22 mouse cellular contexts compared by ENCODE assay signal in genomic region chr5:90858429-90858828, GRCm38 (mm10). TPM values are rescaled to one million over a fixed set of nuclear protein-coding genes. Genes with fewer than 3 reads are reported as not detected.
DNase-seq lines count a peak whose midpoint lies in the region; ATAC-seq and TF ChIP-seq lines count a peak whose summit lies in the region.
"Had no signal": no experiment of that assay in that cellular context is flagged by ENCODE, and none has a peak within 500 bp of the region (broad histone marks: within the 10 kb centered on the region; RNA-seq: fewer than 3 reads in every experiment).

No protein-coding gene starts in this region.

- H3K4me3 ChIP-seq in lung, embryonic 15.5 days = no peak overlapping the region
- no peak overlapping the region for H3K4me3 ChIP-seq in lung, postnatal 0 days (ENCODE audit: low read depth, low read length)
- no peak overlapping the region for H3K4me3 ChIP-seq in lung, adult 2 months (replicated peaks; ENCODE audit: extremely low read depth, low read depth, low read length)
- H3K4me3 ChIP-seq in embryonic fibroblast, embryonic 13.5 days (ENCODE audit: insufficient read depth, low read length) = no peak overlapping the region

- no peaks in the 10 kb centered on the region for H3K9me3 ChIP-seq in lung, embryonic 15.5 days
- no peaks in the 10 kb centered on the region for H3K9me3 ChIP-seq in lung, postnatal 0 days (ENCODE audit: low read length)
- H3K9me3 ChIP-seq: G1E had no signal

- peaks cover 13% of the 10 kb centered on the region; the same call in 1 of the 2 replicates for H3K4me1 ChIP-seq in lung, embryonic 15.5 days
- H3K4me1 ChIP-seq in lung, postnatal 0 days (ENCODE audit: insufficient read depth, low read depth, low read length) = no peaks in the 10 kb centered on the region
- no peaks in the 10 kb centered on the region; the same call in 1 of the 2 replicates for H3K4me1 ChIP-seq in lung, adult 2 months (ENCODE audit: control insufficient read depth, insufficient read depth, low read length)
- H3K4me1 ChIP-seq in embryonic fibroblast, embryonic 13.5 days (ENCODE audit: control insufficient read depth, insufficient read depth, low read length) = no peaks in the 10 kb centered on the region; the same call in 1 of the 2 replicates

- no peaks in the 10 kb centered on the region for H3K36me3 ChIP-seq in lung, embryonic 15.5 days
- H3K36me3 ChIP-seq in lung, postnatal 0 days (ENCODE audit: insufficient read depth, low read length) = no peaks in the 10 kb centered on the region
- H3K36me3 ChIP-seq: G1E had no signal

- H3K9ac ChIP-seq in lung, embryonic 15.5 days = no peak overlapping the region
- no peak overlapping the region for H3K9ac ChIP-seq in lung, postnatal 0 days (replicated peaks; ENCODE audit: low read depth)

- no peak for TF ChIP-seq POLR2A in lung, adult 2 months (IDR thresholded peaks at IDR 0.05; ENCODE audit: borderline replicate concordance, extremely low read depth, low read depth, low read length)
- TF ChIP-seq POLR2A in embryonic fibroblast, embryonic 13.5 days (IDR thresholded peaks at IDR 0.05; ENCODE audit: low read depth, low read length) = no peak

- H3K4me2 ChIP-seq in lung, embryonic 15.5 days = no peak overlapping the region
- H3K4me2 ChIP-seq in lung, postnatal 0 days (replicated peaks; ENCODE audit: low read depth, low read length) = no peak overlapping the region

- no peak for TF ChIP-seq CTCF in lung, postnatal 0 days (IDR thresholded peaks at IDR 0.05)
- TF ChIP-seq CTCF in lung, adult 2 months (IDR thresholded peaks at IDR 0.05; ENCODE audit: insufficient read depth, low read length) = no peak
- no peak for TF ChIP-seq CTCF in embryonic fibroblast, embryonic 13.5 days (IDR thresholded peaks at IDR 0.05; ENCODE audit: borderline replicate concordance, insufficient read depth, low read length)

- no peaks in the 10 kb centered on the region for H3K27me3 ChIP-seq in lung, embryonic 15.5 days
- H3K27me3 ChIP-seq in lung, postnatal 0 days (replicated peaks; ENCODE audit: insufficient read depth, low read length) = no peaks in the 10 kb centered on the region
- H3K27me3 ChIP-seq: CH12.LX, Patski had no signal

- peak; percentile 24; the same call in 1 of the 2 replicates for TF ChIP-seq EP300 in lung, postnatal 0 days (IDR thresholded peaks at IDR 0.05)

- 0 out of 2 replicates have a peak, but pooled peaks have one; percentile 49 for ATAC-seq in lung, embryonic 15.5 days (ENCODE audit: borderline replicate concordance, extremely low read depth, low FRiP score, low TSS enrichment)
- peak; percentile 75 for ATAC-seq in lung, postnatal 0 days
- ATAC-seq: activated CD4-positive, CD25-positive, alpha-beta regulatory T cell, adult 4 months; CD4-positive, CD25-positive, alpha-beta regulatory T cell, adult 4 months; Patski had no signal

- no peak for DNase-seq in lung, postnatal 10 days
- DNase-seq in lung, postnatal 0 days (ENCODE audit: low spot score) = peak; percentile 60
- no peak for DNase-seq in lung, adult 2 months
- no peak for DNase-seq in urinary bladder, postnatal 10 days (ENCODE audit: low spot score)
- DNase-seq: adrenal gland, adult 2 months; adrenal gland, adult 8-10 months; adrenal gland, postnatal 10 days; adrenal gland, postnatal 14 days; adrenal gland, postnatal 25 days; adrenal gland, postnatal 36 days; B cell, adult 2 months; cerebellum, adult 11 months; cerebellum, adult 11-12 months had no signal

- no peak overlapping the region for H3K27ac ChIP-seq in lung, embryonic 15.5 days
- H3K27ac ChIP-seq in lung, postnatal 0 days (ENCODE audit: low read length) = no peak overlapping the region
- H3K27ac ChIP-seq in embryonic fibroblast, embryonic 13.5 days (ENCODE audit: insufficient read depth, low read length) = peak overlapping the region; percentile 17; the same call in 1 of the 2 replicates

- 59% methylated on average over 2 of the region's 2 CpGs for WGBS in lung, embryonic 15.5 days
- 41% methylated on average over 2 of the region's 2 CpGs for WGBS in lung, postnatal 0 days
- WGBS in lung, adult 2 months = 75% methylated on average over 2 of the region's 2 CpGs

RNA-seq across cellular contexts. Expression of gene Cxcl1, which starts 32.6 kb away (rescaled TPM):
- 0.40 and 0.69 TPM in 2 replicates for polyA plus RNA-seq in lung, embryonic 15.5 days (2015; fragmentation: Nextera tagmentation; extraction: Ambion mirVana)
- polyA plus RNA-seq in lung, postnatal 0 days (2015; fragmentation: Nextera tagmentation; extraction: Ambion mirVana) = 2.1 and 30.8 TPM in 2 replicates
- polyA plus RNA-seq in lung, adult 2 months (2012; rRNA removed) = 1.9 and 2.5 TPM in 2 replicates
- polyA plus RNA-seq in embryonic fibroblast, embryonic 13.5 days (2011; ENCODE audit: insufficient read length, low read depth, missing spikeins) = 22.0 and 40.1 TPM in 2 replicates
- polyA plus RNA-seq: activated CD4-positive, CD25-positive, alpha-beta regulatory T cell, adult 4 months; CD4-positive, CD25-positive, alpha-beta regulatory T cell, adult 4 months; G1E had no signal

RNA-seq across cellular contexts. Expression of gene Cxcl2, which starts 45.2 kb away (rescaled TPM):
- not detected in 2 replicates for polyA plus RNA-seq in lung, embryonic 15.5 days (2015; fragmentation: Nextera tagmentation; extraction: Ambion mirVana)
- polyA plus RNA-seq in lung, postnatal 0 days (2015; fragmentation: Nextera tagmentation; extraction: Ambion mirVana) = 0.35 and 8.9 TPM in 2 replicates
- 2.2 TPM in 2 replicates for polyA plus RNA-seq in lung, adult 2 months (2012; rRNA removed)
- 3.1 TPM in 1 of 2 replicates, not detected in the other for polyA plus RNA-seq in embryonic fibroblast, embryonic 13.5 days (2011; ENCODE audit: insufficient read length, low read depth, missing spikeins)
- polyA plus RNA-seq: activated CD4-positive, CD25-positive, alpha-beta regulatory T cell, adult 4 months; brain, embryonic 14.5 days; C2C12; G1E had no signal
